8 mouse cellular contexts compared by ENCODE assay signal in genomic region chr12:31949759-31950658, GRCm38 (mm10). TPM values are rescaled to one million over a fixed set of nuclear protein-coding genes. Genes with fewer than 3 reads are reported as not detected.
DNase-seq lines count a peak whose midpoint lies in the region; ATAC-seq lines count a peak whose summit lies in the region.

Hbp1 (minus strand) TSS chr12:31950535.

- no peaks in the 10 kb centered on the region for H3K36me3 ChIP-seq in hindbrain, embryonic 11.5 days (ENCODE audit: control insufficient read depth, insufficient read depth, low read length)

- H3K27me3 ChIP-seq in hindbrain, embryonic 11.5 days (ENCODE audit: control insufficient read depth, insufficient read depth, low read length) = no peaks in the 10 kb centered on the region

- peak within 1 kb of the TSS; percentile 94 for H3K9ac ChIP-seq in hindbrain, embryonic 11.5 days (ENCODE audit: low read depth, low read length)

- no peaks in the 10 kb centered on the region for H3K4me1 ChIP-seq in hindbrain, embryonic 11.5 days (replicated peaks; ENCODE audit: control insufficient read depth, insufficient read depth, low read length)

- peak; percentile 94 for ATAC-seq in hindbrain, embryonic 11.5 days (ENCODE audit: low FRiP score)

- DNase-seq in Muller cell, postnatal 12 days (ENCODE audit: inconsistent ontology term) = peak; percentile 100
- peak; percentile 100 for DNase-seq in cerebellum, adult 9-11 months
- DNase-seq in frontal cortex, adult 2 months (ENCODE audit: extremely low spot score in 1 of 2, low spot score in 1 of 2) = peak; percentile 100
- DNase-seq in hindbrain, embryonic 11.5 days (ENCODE audit: low spot score) = peak; percentile 99
- peak; percentile 100 for DNase-seq in layer of hippocampus, postnatal 10 days (ENCODE audit: low spot score in 2 of 2)
- DNase-seq in lung, postnatal 10 days = peak; percentile 100
- peak; percentile 96 for DNase-seq in ovary, postnatal 36 days (ENCODE audit: low spot score)
- DNase-seq in thymus, postnatal 25 days = peak; percentile 97

- H3K4me2 ChIP-seq in hindbrain, embryonic 11.5 days (replicated peaks; ENCODE audit: low read depth, low read length) = peak within 1 kb of the TSS; percentile 66

- H3K27ac ChIP-seq in hindbrain, embryonic 11.5 days (ENCODE audit: low read depth, low read length) = peak within 1 kb of the TSS; percentile 99

- H3K4me3 ChIP-seq in hindbrain, embryonic 11.5 days (ENCODE audit: low read depth, low read length) = peak within 1 kb of the TSS; percentile 94

- no peaks in the 10 kb centered on the region for H3K9me3 ChIP-seq in hindbrain, embryonic 11.5 days (ENCODE audit: control insufficient read depth, low read length)

- WGBS in hindbrain, embryonic 11.5 days = under 1% methylated on average over 42 of the region's 71 CpGs

RNA-seq across cellular contexts. Expression of gene Hbp1, which starts in this region (rescaled TPM):
- polyA plus RNA-seq in frontal cortex, adult 2 months (2012; rRNA removed) = 42.6 and 43.3 TPM in 2 replicates
- polyA plus RNA-seq in hindbrain, embryonic 11.5 days (2014; fragmentation: Nextera tagmentation; extraction: Ambion mirVana) = 102 and 104 TPM in 2 replicates
- total RNA-seq in layer of hippocampus, postnatal 10 days (2021) = 10 to 100 TPM; 24.4 to 25.3 TPM

Comparison
In these comparisons a context has a peak if more than half of its experiments do, and no peak if none do; other contexts are left out.
1. Peak in every context shown above with its lines: DNase-seq, ATAC-seq, H3K4me3 ChIP-seq and H3K27ac ChIP-seq.